8 mouse cellular contexts compared by ENCODE assay signal in the genomic region with DNA sequence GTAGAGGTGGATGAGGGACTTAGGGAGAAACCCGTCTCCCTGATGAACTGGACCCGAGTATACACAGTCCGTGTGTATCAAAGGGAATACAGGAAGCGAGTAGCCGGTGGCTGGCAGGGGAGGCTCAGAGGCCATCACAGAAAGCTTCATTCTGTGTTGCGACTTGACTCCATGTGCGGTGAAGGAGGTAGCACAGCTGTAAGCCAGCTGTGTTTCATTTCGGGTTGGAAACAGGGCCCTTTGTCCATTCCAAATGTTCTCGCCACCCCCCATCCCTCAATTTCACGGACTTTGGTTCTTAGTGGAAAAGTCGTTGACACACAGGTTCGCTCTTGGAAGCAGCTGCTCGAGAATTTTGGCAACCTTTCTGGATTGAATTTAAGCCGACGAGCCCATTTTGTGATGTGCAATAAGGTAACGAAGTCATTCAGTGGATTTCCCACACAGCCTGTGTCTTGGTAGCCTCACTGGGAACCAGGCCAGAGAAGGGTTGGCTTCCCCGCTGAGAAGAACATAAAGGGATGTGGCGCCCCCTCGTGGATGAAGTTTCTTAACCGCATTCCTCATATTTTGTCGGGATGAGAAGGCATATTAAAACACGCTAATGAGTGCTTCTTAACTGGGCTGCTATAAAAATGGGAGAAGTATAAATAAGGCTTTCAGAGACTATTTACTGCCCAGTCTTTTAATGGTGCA. TPM values are rescaled to one million over a fixed set of nuclear protein-coding genes. Genes with fewer than 3 reads are reported as not detected.
DNase-seq lines count a peak whose midpoint lies in the region; ATAC-seq and TF ChIP-seq lines count a peak whose summit lies in the region.

No protein-coding gene starts in this region.

- H3K27ac ChIP-seq in forebrain, embryonic 11.5 days (ENCODE audit: low read depth, low read length) = no peak overlapping the region
- peak overlapping the region; percentile 68 to 80; a peak in 3 of 4 replicates for H3K27ac ChIP-seq in heart, embryonic 14.5 days (replicated peaks in 1 of 2; ENCODE audit: control insufficient read depth in 1 of 2, insufficient read depth in 1 of 2, low read depth in 2 of 2, low read length in 2 of 2)
- H3K27ac ChIP-seq in kidney, postnatal 0 days = no peak overlapping the region
- no peak overlapping the region for H3K27ac ChIP-seq in liver, adult 2 months (replicated peaks; ENCODE audit: insufficient read depth, low read depth, low read length)
- H3K27ac ChIP-seq in neural tube, embryonic 14.5 days (ENCODE audit: low read depth, low read length) = no peak overlapping the region

- no peaks in the 10 kb centered on the region for H3K9me3 ChIP-seq in E14TG2a.4 (ENCODE audit: low read length)
- no peaks in the 10 kb centered on the region for H3K9me3 ChIP-seq in forebrain, embryonic 11.5 days (ENCODE audit: control insufficient read depth, low read length)
- no peaks in the 10 kb centered on the region for H3K9me3 ChIP-seq in heart, embryonic 14.5 days (ENCODE audit: control insufficient read depth, low read length)
- no peaks in the 10 kb centered on the region for H3K9me3 ChIP-seq in kidney, postnatal 0 days (replicated peaks; ENCODE audit: low read length)
- H3K9me3 ChIP-seq in neural tube, embryonic 14.5 days (ENCODE audit: control insufficient read depth, low read length) = no peaks in the 10 kb centered on the region

- H3K27me3 ChIP-seq in E14TG2a.4 (ENCODE audit: insufficient read depth, low read length) = peaks cover 5% of the 10 kb centered on the region; the same call in 1 of the 2 replicates
- H3K27me3 ChIP-seq in forebrain, embryonic 11.5 days (ENCODE audit: control insufficient read depth, insufficient read depth, low read length) = no peaks in the 10 kb centered on the region
- no peaks in the 10 kb centered on the region for H3K27me3 ChIP-seq in heart, embryonic 14.5 days (ENCODE audit: control insufficient read depth, insufficient read depth, low read length)
- H3K27me3 ChIP-seq in kidney, postnatal 0 days (ENCODE audit: insufficient read depth, low read length) = no peaks in the 10 kb centered on the region
- H3K27me3 ChIP-seq in liver, adult 2 months (ENCODE audit: control insufficient read depth, insufficient read depth, low read length) = no peaks in the 10 kb centered on the region
- H3K27me3 ChIP-seq in neural tube, embryonic 14.5 days (ENCODE audit: control insufficient read depth, insufficient read depth, low read length) = no peaks in the 10 kb centered on the region

- WGBS in forebrain, embryonic 11.5 days = 49% methylated on average over 22 of the region's 22 CpGs
- 33% methylated on average over 22 of the region's 22 CpGs for WGBS in heart, embryonic 14.5 days
- 28% methylated on average over 22 of the region's 22 CpGs for WGBS in kidney, postnatal 0 days
- 41% methylated on average over 22 of the region's 22 CpGs for WGBS in liver, adult 2 months
- 39% methylated on average over 22 of the region's 22 CpGs for WGBS in neural tube, embryonic 14.5 days

- ATAC-seq in forebrain, embryonic 11.5 days (replicated peaks; ENCODE audit: low FRiP score) = 0 out of 2 replicates have a peak, but pooled peaks have one; percentile 30
- no peak for ATAC-seq in heart, embryonic 14.5 days (ENCODE audit: insufficient number of reproducible peaks, insufficient read depth, low FRiP score, low read depth)
- ATAC-seq in kidney, postnatal 0 days (replicated peaks; ENCODE audit: low FRiP score, low read depth) = no peak; the same call in 1 of the 2 replicates
- ATAC-seq in neural tube, embryonic 14.5 days (ENCODE audit: low read depth) = peak; percentile 81

- no peak overlapping the region for H3K9ac ChIP-seq in forebrain, embryonic 11.5 days (ENCODE audit: low read length)
- H3K9ac ChIP-seq in heart, embryonic 14.5 days (ENCODE audit: low read length) = peak overlapping the region; percentile 48; the same call in 1 of the 2 replicates
- H3K9ac ChIP-seq in kidney, postnatal 0 days (ENCODE audit: low read depth, low read length) = no peak overlapping the region
- no peak overlapping the region for H3K9ac ChIP-seq in liver, adult 2 months (ENCODE audit: low read depth, low read length)
- H3K9ac ChIP-seq in neural tube, embryonic 14.5 days (replicated peaks; ENCODE audit: low read depth, low read length) = no peak overlapping the region

- peak; percentile 47 for DNase-seq in c-Kit-positive CD71-negative TER-119-negative erythroid progenitor cells, embryonic 14.5 days (ENCODE audit: low read depth)
- peak; percentile 90 for DNase-seq in forebrain, embryonic 11.5 days (ENCODE audit: low spot score)
- DNase-seq in kidney, postnatal 0 days (ENCODE audit: low spot score) = peak; percentile 96
- peak; percentile 73 for DNase-seq in liver, adult 2 months (ENCODE audit: extremely low read depth, low read depth, low spot score)
- DNase-seq in thymus, postnatal 10 days (ENCODE audit: low spot score in 2 of 2) = peak; percentile 14 to 58

- no peaks in the 10 kb centered on the region for H3K36me3 ChIP-seq in E14TG2a.4 (ENCODE audit: insufficient read depth, low read length)
- H3K36me3 ChIP-seq in forebrain, embryonic 11.5 days (ENCODE audit: control insufficient read depth, insufficient read depth, low read length) = no peaks in the 10 kb centered on the region
- 0 out of 2 replicates have a peak, but pooled peaks cover 5% of the 10 kb centered on the region for H3K36me3 ChIP-seq in heart, embryonic 14.5 days (ENCODE audit: control insufficient read depth, insufficient read depth, low read length)
- H3K36me3 ChIP-seq in kidney, postnatal 0 days (ENCODE audit: insufficient read depth, low read length) = no peaks in the 10 kb centered on the region
- no peaks in the 10 kb centered on the region for H3K36me3 ChIP-seq in liver, adult 2 months (ENCODE audit: control insufficient read depth, insufficient read depth, low read length)
- H3K36me3 ChIP-seq in neural tube, embryonic 14.5 days (ENCODE audit: control insufficient read depth, insufficient read depth, low read length) = no peaks in the 10 kb centered on the region

- peak; percentile 58 for TF ChIP-seq CTCF in E14TG2a.4 (conservative IDR thresholded peaks at IDR 0.05; ENCODE audit: low read length)
- peak; percentile 91 for TF ChIP-seq CTCF in kidney, postnatal 0 days (IDR thresholded peaks at IDR 0.05; ENCODE audit: low read depth)
- peak; percentile 76 for TF ChIP-seq CTCF in liver, adult 2 months (IDR thresholded peaks at IDR 0.05; ENCODE audit: low read depth, low read length)

- H3K4me1 ChIP-seq in E14TG2a.4 (replicated peaks; ENCODE audit: low read depth, low read length) = no peaks in the 10 kb centered on the region
- H3K4me1 ChIP-seq in forebrain, embryonic 11.5 days (replicated peaks; ENCODE audit: control insufficient read depth, insufficient read depth, low read length) = 0 out of 2 replicates have a peak, but pooled peaks cover 2% of the 10 kb centered on the region
- H3K4me1 ChIP-seq in heart, embryonic 14.5 days (ENCODE audit: control insufficient read depth in 2 of 2, insufficient read depth in 2 of 2, low read length in 2 of 2) = peaks cover 29 to 68% of the 10 kb centered on the region in 2 experiments
- H3K4me1 ChIP-seq in kidney, postnatal 0 days (replicated peaks; ENCODE audit: insufficient read depth, low read length) = no peaks in the 10 kb centered on the region
- no peaks in the 10 kb centered on the region for H3K4me1 ChIP-seq in liver, adult 2 months (ENCODE audit: control insufficient read depth, insufficient read depth, low read length)
- H3K4me1 ChIP-seq in neural tube, embryonic 14.5 days (ENCODE audit: control insufficient read depth, insufficient read depth, low read length) = no peaks in the 10 kb centered on the region

- H3K4me2 ChIP-seq in forebrain, embryonic 11.5 days (ENCODE audit: low read depth, low read length, severe bottlenecking) = no peak overlapping the region
- peak overlapping the region; percentile 52 for H3K4me2 ChIP-seq in heart, embryonic 14.5 days (ENCODE audit: low read length)
- H3K4me2 ChIP-seq in kidney, postnatal 0 days (ENCODE audit: low read length) = peak overlapping the region; percentile 37
- no peak overlapping the region; the same call in 1 of the 2 replicates for H3K4me2 ChIP-seq in neural tube, embryonic 14.5 days (ENCODE audit: low read depth, low read length)

- H3K4me3 ChIP-seq in E14TG2a.4 (replicated peaks; ENCODE audit: low read length) = no peak overlapping the region
- H3K4me3 ChIP-seq in forebrain, embryonic 11.5 days (ENCODE audit: low read depth, low read length) = no peak overlapping the region
- H3K4me3 ChIP-seq in heart, embryonic 14.5 days (ENCODE audit: control insufficient read depth in 1 of 2, insufficient read depth in 1 of 2, low read depth in 1 of 2, low read length in 2 of 2) = no peak overlapping the region
- H3K4me3 ChIP-seq in kidney, postnatal 0 days (replicated peaks; ENCODE audit: low read depth, low read length) = no peak overlapping the region
- H3K4me3 ChIP-seq in liver, adult 2 months (ENCODE audit: insufficient read depth, low read depth, low read length) = no peak overlapping the region
- no peak overlapping the region for H3K4me3 ChIP-seq in neural tube, embryonic 14.5 days (ENCODE audit: low read depth, low read length)

- H3K79me2 ChIP-seq in liver, adult 2 months (ENCODE audit: control insufficient read depth, insufficient read depth, low read length) = no peaks in the 10 kb centered on the region

- no peak for TF ChIP-seq POLR2A in liver, adult 2 months (IDR thresholded peaks at IDR 0.05; ENCODE audit: extremely low read depth, insufficient read depth, low read length)

RNA-seq across cellular contexts. Expression of a gene that starts 39.4 kb away (rescaled TPM):
- polyA plus RNA-seq in forebrain, embryonic 11.5 days (2014; fragmentation: Nextera tagmentation; extraction: Ambion mirVana) = 21.1 and 22.3 TPM in 2 replicates
- polyA plus RNA-seq in heart, embryonic 14.5 days (2014; fragmentation: Nextera tagmentation; extraction: Ambion mirVana) = 59.6 and 66.0 TPM in 2 replicates
- polyA plus RNA-seq in kidney, postnatal 0 days (2015; fragmentation: Nextera tagmentation; extraction: Ambion mirVana) = 11.5 and 14.6 TPM in 2 replicates
- total RNA-seq in liver, adult 2 months (2014; rRNA removed) = 0.18 and 0.20 TPM in 2 replicates
- 0.06 TPM in 2 replicates for polyA plus RNA-seq in liver, adult 2 months (2012; rRNA removed)
- 9.8 and 11.3 TPM in 2 replicates for polyA plus RNA-seq in neural tube, embryonic 14.5 days (2014; fragmentation: Nextera tagmentation; extraction: Ambion mirVana)

Comparison
In these comparisons a context has a peak if more than half of its experiments do, and no peak if none do; other contexts are left out.
1. DNase-seq: peak in every context shown above with its lines; median percentile 96 in kidney, postnatal 0 days; 90 in forebrain, embryonic 11.5 days; 73 in liver, adult 2 months; 47 in c-Kit-positive CD71-negative TER-119-negative erythroid progenitor cells, embryonic 14.5 days; 36 in thymus, postnatal 10 days.
2. ATAC-seq: peak in forebrain, embryonic 11.5 days (single experiment) and neural tube, embryonic 14.5 days (single experiment); none in heart, embryonic 14.5 days (single experiment) and kidney, postnatal 0 days (single experiment).
3. H3K27ac ChIP-seq: peak in heart, embryonic 14.5 days (2 of 2); none in forebrain, embryonic 11.5 days (single experiment), kidney, postnatal 0 days (single experiment), liver, adult 2 months (single experiment) and neural tube, embryonic 14.5 days (single experiment).
4. H3K4me2 ChIP-seq: peak in heart, embryonic 14.5 days (single experiment) and kidney, postnatal 0 days (single experiment); none in forebrain, embryonic 11.5 days (single experiment) and neural tube, embryonic 14.5 days (single experiment).
5. RNA of a gene that starts 39.4 kb away (polyA plus RNA-seq): 59.6 to 66.0 TPM in heart, embryonic 14.5 days, 21.1 to 22.3 TPM in forebrain, embryonic 11.5 days, 11.5 to 14.6 TPM in kidney, postnatal 0 days and 9.8 to 11.3 TPM in neural tube, embryonic 14.5 days; 0.06 TPM in liver, adult 2 months; every median in the first group is over 10 times any median in the second.
6. Peak in every context shown above with its lines, with median percentiles within 50 percentile points of each other: CTCF ChIP-seq.